Mouse (Mus musculus) neural tube, embryonic 11.5 days (tissue): Measurements from ENCODE around the gene Anp32e. TPM values are rescaled to one million over a fixed set of nuclear protein-coding genes. Genes with fewer than 3 reads are reported as not detected.

Source experiments
- ATAC-seq: fragments of 200-750 bp; cut with Nextera tagmentation; 2 replicates; pipeline ENCODE4 v1.8.0; 2017; ENCODE audit warnings: moderate number of reproducible peaks, mild to moderate bottlenecking, moderate TSS enrichment, moderate library complexity; ENCODE audit not compliant: insufficient read depth, low FRiP score, low TSS enrichment
- DNase-seq: peaks from one replicate; pipeline ENCODE4 v3.0.0-alpha.2; 2015; ENCODE audit warnings: low spot score
- H3K27ac ChIP-seq: fragments of 300-500 bp; sonication (generic); 2 replicates; pipeline ENCODE4 v1.5.1; 2014; ENCODE audit warnings: low read depth, mild to moderate bottlenecking, low read length
- H3K27me3 ChIP-seq: fragments of 300-500 bp; sonication (generic); 2 replicates; pipeline ENCODE4 v1.6.1; 2014; ENCODE audit warnings: mild to moderate bottlenecking, low read length, mixed read lengths; ENCODE audit not compliant: control insufficient read depth, insufficient read depth
- H3K36me3 ChIP-seq: fragments of 300-500 bp; sonication (generic); 2 replicates; pipeline ENCODE4 v1.6.1; 2014; ENCODE audit warnings: mild to moderate bottlenecking, low read length, moderate library complexity, mixed read lengths; ENCODE audit not compliant: control insufficient read depth, insufficient read depth
- H3K4me1 ChIP-seq: fragments of 300-500 bp; sonication (generic); 2 replicates; pipeline ENCODE4 v1.6.1; 2014; ENCODE audit warnings: low read length, mixed read lengths; ENCODE audit not compliant: control insufficient read depth, insufficient read depth
- H3K4me2 ChIP-seq: fragments of 300-500 bp; sonication (generic); 2 replicates; pipeline ENCODE4 v1.6.1; 2014; ENCODE audit warnings: low read depth, mild to moderate bottlenecking, moderate library complexity
- H3K4me3 ChIP-seq: fragments of 300-500 bp; sonication (generic); 2 replicates; pipeline ENCODE4 v1.5.1; 2014; ENCODE audit warnings: low read depth, low read length
- H3K9ac ChIP-seq: fragments of 300-500 bp; sonication (generic); 2 replicates; pipeline ENCODE4 v1.6.1; 2014; ENCODE audit warnings: mild to moderate bottlenecking, low read length
- H3K9me3 ChIP-seq: fragments of 300-500 bp; sonication (generic); 2 replicates; pipeline ENCODE4 v1.6.1; 2016; ENCODE audit warnings: low read length; ENCODE audit not compliant: control insufficient read depth
- WGBS: fragments of 180-500 bp; shearing (Covaris S2); extraction: QIAGEN DNeasy Blood & Tissue Kit; methylation state at CpG from one replicate; pipeline ENCODE4 v1.1.7; 2014; 5-methylcytosine and 5-hydroxymethylcytosine counted together
- polyA plus RNA-seq: library from polyadenylated mRNA; unstranded; fragments of >200 nt; fragmentation: Nextera tagmentation; extraction: Ambion mirVana; gene quantifications from 2 replicates; pipeline ENCODE4 v1.2.1, GENCODE M21; 2014

Gene Anp32e
- 119 and 131 TPM in 2 replicates for polyA plus RNA-seq

DNA sequence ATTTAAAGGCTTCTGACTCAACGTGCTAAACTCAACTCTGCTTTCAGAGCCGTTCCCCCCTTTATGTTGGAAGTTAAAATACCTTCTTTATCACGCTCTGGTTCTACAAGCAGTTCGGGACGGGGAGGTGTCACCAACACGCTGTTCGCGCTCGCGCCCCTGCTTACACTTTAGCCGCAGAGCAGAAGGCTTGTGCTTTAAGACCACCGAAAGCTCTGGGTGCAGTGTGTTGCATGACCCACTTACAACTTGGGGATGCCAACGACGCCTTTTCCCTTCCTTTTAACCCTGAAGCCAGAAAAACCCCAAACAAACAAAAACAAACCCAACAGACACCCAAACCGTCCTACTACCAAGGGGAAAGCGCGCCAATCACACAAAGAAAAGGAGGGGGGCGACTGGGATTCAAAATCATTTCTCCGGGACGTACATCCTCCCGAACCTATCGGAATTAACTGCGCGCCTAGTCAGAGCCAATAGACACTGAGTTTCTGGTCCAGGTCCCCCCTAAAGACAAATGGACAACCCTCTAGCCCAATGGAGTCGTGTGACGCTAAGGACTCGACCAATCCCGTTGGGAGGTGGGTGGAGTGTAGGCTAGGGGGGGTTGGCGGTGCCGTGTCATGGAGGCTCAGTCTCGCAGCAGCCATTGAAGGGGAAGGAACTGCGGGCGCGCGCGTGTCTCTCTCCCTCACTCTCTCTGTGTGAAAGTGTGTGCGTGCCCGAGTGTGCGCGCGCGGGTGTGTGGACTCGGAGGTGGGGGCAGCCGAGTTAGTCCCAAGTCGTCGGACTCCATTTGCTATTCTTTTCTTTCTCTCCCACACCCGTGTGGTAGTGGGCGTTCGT, at the start of gene Anp32e:
Anp32e (plus strand) TSS at position 589 of the 846 bp plus-strand sequence.
- ATAC-seq (peak; percentile 100), DNase-seq (peak; percentile 96)
- Histone ChIP-seq H3K4me1 (peaks cover 4% of the 10 kb centered on the region; the same call in 1 of the 2 replicates), H3K27ac (peak within 1 kb of the TSS; percentile 83), H3K4me3 (peak within 1 kb of the TSS; percentile 97), H3K9ac (peak within 1 kb of the TSS; percentile 98), H3K9me3 (no peaks in the 10 kb centered on the region), H3K36me3 (peaks cover 3% of the 10 kb centered on the region), H3K27me3 (no peaks in the 10 kb centered on the region), H3K4me2 (peak within 1 kb of the TSS; percentile 70)
- WGBS: under 1% methylated on average over 49 of the region's 49 CpGs

DNA sequence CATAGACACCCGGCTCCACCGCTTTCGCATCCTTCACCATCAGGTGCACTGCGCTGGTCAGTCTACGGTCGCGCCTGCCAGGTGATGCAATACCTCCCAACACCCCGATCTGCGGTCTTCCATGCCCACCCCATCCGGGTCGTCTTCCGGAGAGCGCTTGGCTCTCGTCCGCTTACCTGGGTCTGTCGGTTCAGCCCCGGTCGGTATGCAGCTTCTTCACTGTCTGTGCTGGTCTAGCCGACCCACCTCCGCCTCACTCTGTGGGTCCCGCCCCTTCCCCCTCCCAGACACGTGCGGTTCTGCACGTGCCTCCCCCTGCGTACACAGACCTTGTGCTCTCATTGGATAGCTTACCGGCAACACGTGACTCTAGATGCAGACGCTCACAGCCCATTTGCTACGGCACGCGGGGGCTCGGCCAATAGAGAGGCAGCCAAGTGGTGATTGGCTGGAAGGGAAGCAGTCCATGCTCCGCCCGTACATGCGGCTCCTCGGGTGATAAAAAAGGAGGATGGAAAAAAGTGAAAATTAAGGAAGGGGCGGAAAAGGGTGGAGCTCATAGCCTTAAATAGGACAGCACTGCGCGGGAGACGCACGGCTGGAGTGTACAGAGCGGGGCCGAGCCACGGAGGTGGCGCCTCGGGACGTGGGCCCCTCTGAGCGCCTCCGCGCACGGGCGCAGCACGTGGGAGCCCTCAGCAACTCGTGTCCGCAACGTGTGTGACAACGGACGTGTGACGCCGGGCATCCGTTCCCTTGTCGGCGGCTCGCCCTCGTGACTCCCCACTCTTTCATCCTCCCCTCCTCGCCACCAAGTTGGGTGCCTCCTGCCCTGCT, 46.8 kb upstream of the Anp32e start, which contains the start of gene Ciart:
Ciart (minus strand) TSS at position 273 of the 837 bp plus-strand sequence.
- Histone ChIP-seq H3K4me2 (peak within 1 kb of the TSS; percentile 63), H3K9me3 (no peaks in the 10 kb centered on the region), H3K36me3 (no peaks in the 10 kb centered on the region), H3K27me3 (no peaks in the 10 kb centered on the region), H3K9ac (peak within 1 kb of the TSS; percentile 41), H3K4me3 (peak within 1 kb of the TSS; percentile 46), H3K27ac (no peak within 1 kb of the TSS), H3K4me1 (peaks cover 6% of the 10 kb centered on the region; the same call in 1 of the 2 replicates)
- DNase-seq: peak; percentile 95
- under 1% methylated on average over 66 of the region's 66 CpGs for WGBS
- ATAC-seq: peak; percentile 99

DNA sequence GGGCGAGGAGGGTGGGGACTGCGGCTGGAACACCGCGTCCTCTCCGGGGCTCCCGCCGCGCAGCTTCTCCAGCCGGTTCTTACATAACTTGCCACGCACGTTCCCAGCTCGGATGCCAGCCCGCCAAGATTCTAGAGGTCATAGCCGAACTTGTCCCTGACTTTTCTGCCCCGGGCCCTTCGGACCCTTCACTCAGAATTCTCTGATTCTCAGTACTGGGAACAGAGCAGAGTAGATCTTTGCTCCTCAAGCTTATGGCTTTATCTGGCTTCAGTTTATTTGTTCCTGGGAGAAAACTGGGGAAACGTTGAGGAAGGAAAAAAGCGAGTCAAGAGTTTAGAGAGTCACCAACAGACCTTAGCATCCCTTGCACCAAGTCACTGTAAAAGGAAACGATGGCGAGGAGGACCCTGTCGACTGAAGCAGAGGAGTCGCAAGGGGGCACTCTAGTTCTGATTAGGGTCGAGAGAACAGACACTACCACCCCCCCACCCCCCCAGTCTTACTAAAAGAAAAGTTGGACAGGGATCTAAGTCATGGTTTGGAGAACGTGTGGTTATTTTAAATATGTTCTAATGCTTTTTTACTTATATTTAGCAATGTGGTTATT, 46.1 kb upstream of the Anp32e start:
- ATAC-seq (no peak; the same call in 1 of the 2 replicates), DNase-seq (peak; percentile 73)
- H3K4me3 ChIP-seq: peak overlapping the region; percentile 46
- H3K27ac ChIP-seq: no peak overlapping the region
- H3K36me3 ChIP-seq: no peaks in the 10 kb centered on the region
- H3K4me1 ChIP-seq: peaks cover 6% of the 10 kb centered on the region; the same call in 1 of the 2 replicates
- no peaks in the 10 kb centered on the region for H3K27me3 ChIP-seq
- H3K4me2 ChIP-seq: peak overlapping the region; percentile 63
- no peaks in the 10 kb centered on the region for H3K9me3 ChIP-seq
- WGBS: 2% methylated on average over 24 of the region's 24 CpGs
- peak overlapping the region; percentile 20 for H3K9ac ChIP-seq

DNA sequence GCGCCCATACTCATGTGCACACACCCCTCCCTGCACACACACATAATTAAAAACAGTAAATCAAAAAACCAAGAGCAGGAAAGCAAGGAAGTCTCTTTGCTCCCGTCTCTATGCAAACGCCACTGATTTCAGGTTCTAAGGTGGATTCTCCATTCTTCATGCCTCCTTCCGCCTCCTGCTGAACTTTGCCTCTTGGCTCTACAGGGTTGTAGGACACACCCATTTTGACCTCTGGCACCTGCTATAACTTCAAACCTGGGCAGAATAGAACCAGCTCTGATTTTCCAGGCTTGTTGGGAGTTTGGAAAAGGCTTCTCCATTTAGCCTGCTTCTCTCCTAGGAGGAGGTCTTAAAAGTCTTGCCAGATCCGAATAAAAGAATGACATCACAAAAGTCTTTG, 44.6 kb upstream of the Anp32e start:
- peaks cover 6% of the 10 kb centered on the region; the same call in 1 of the 2 replicates for H3K4me1 ChIP-seq
- H3K27me3 ChIP-seq: no peaks in the 10 kb centered on the region

DNA sequence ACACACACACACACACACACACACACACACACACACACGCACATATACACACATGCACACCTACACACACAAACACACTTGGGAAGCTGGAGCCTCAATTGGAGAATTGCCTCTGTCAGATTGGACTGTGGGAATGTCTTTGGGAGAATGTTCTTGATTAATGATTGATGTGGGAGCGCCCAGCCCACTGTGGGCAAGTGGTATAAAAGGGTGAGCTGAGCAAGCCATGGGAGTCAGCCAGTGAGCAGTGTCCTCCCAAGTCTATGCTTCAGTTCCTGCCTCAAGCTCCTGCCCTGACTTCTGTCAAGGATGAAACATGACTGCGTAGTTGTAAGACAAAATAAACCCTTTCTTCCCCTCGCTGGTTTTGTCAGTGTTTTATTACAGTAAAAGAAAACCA, 41.5 kb upstream of the Anp32e start:
- 71% methylated on average over 4 of the region's 4 CpGs for WGBS
- no peaks in the 10 kb centered on the region for H3K27me3 ChIP-seq

More for the DNA sequence above, 44.6 kb upstream of the Anp32e start:
- ATAC-seq (no peak), DNase-seq (no peak)
- WGBS: 83% methylated on average over 5 of the region's 5 CpGs
- H3K27ac ChIP-seq: no peak overlapping the region
- no peak overlapping the region for H3K4me3 ChIP-seq
- H3K4me2 ChIP-seq: no peak overlapping the region
- no peak overlapping the region for H3K9ac ChIP-seq
- no peaks in the 10 kb centered on the region for H3K9me3 ChIP-seq
- H3K36me3 ChIP-seq: no peaks in the 10 kb centered on the region

DNA sequence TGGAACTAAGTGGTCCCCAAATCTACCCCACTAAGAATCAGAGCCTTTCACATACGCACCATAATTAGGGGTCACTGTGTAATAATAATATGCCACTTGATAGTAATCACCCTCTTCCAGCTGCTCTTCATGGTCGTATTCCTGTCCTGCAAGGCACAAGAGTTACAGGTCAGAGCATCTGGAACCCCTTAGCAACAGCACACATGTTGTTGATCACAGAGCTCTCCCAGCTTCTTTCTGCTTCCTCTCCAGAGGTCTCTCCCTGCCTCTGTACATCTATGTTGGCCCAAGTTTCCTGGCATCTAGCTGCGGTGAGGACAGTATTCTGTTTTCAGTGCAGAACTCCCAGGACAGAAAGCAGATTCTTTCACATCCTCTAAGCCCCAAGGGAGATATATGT, 39.4 kb upstream of the Anp32e start:
- no peaks in the 10 kb centered on the region for H3K27me3 ChIP-seq
- 73% methylated on average over 3 of the region's 3 CpGs for WGBS
- no peaks in the 10 kb centered on the region for H3K9me3 ChIP-seq
- H3K4me3 ChIP-seq: no peak overlapping the region
- ATAC-seq (no peak), DNase-seq (no peak)
- no peak overlapping the region for H3K4me2 ChIP-seq
- no peak overlapping the region for H3K9ac ChIP-seq
- no peaks in the 10 kb centered on the region for H3K36me3 ChIP-seq
- H3K27ac ChIP-seq: no peak overlapping the region
- H3K4me1 ChIP-seq: peaks cover 9% of the 10 kb centered on the region

More for the DNA sequence above, 41.5 kb upstream of the Anp32e start:
- H3K36me3 ChIP-seq: no peaks in the 10 kb centered on the region
- DNase-seq (no peak), ATAC-seq (no peak)
- H3K27ac ChIP-seq: no peak overlapping the region
- no peak overlapping the region for H3K9ac ChIP-seq
- peaks cover 8% of the 10 kb centered on the region; the same call in 1 of the 2 replicates for H3K4me1 ChIP-seq
- no peak overlapping the region for H3K4me2 ChIP-seq
- H3K4me3 ChIP-seq: no peak overlapping the region
- no peaks in the 10 kb centered on the region for H3K9me3 ChIP-seq

DNA sequence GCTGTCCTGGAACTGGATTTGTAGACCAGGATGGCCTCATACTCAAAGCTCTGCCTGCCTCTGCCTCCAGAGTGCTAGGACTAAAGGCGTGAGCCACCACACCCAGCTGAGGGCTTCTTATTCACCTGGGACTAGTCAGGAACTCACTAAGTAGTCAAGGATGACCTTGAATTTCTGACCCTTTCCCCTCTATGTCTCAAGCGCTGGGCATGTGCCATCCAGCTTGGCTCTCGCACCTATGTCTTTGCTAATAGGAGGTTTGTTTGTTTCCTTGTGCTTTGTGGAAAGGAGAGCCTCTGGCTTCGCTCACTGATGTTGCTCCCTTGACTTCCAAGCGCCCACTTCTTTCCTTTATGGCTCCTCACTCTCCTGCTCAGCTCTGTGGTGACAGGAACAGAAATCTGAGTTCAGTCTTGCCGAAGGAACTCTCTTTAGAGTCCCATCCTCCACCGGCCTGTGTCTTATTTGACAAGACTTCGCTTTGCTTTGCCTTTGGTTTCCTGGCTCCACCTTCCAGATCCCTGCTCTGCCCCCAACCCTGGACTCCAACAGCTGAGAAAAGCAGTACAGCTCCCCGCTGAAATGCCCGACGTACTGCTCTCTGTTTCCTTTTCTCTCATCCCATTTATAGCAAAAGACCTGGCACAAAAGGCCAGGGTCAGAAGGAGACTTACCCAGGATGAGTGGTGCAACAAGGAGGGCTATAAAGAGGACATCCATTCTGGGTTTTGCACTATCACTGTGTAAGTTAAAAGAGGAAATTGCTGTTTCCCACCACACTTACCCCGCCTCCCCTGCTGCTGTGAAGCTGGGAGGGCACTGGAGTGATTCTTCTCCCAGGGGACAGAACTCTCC, 37.6 kb upstream of the Anp32e start, which contains the start of gene BC028528:
BC028528 (minus strand) TSS at position 795 of the 855 bp plus-strand sequence.
- DNase-seq (peak; percentile 36), ATAC-seq (no peak)
- peak within 1 kb of the TSS; percentile 13; the same call in 1 of the 2 replicates for H3K4me3 ChIP-seq
- 16% methylated on average over 12 of the region's 12 CpGs for WGBS
- no peaks in the 10 kb centered on the region for H3K36me3 ChIP-seq
- no peaks in the 10 kb centered on the region for H3K27me3 ChIP-seq
- H3K4me2 ChIP-seq: peak within 1 kb of the TSS; percentile 28
- no peaks in the 10 kb centered on the region for H3K9me3 ChIP-seq
- peaks cover 9% of the 10 kb centered on the region for H3K4me1 ChIP-seq
- peak within 1 kb of the TSS; percentile 29 for H3K9ac ChIP-seq
- H3K27ac ChIP-seq: peak within 1 kb of the TSS; percentile 63
